Mouse (Mus musculus) 3T3-L1 (cell line): ENCODE measurements at regions not wholly inside any gene's neighbourhood (a gene's known extent, or its start where the extent isn't known, plus 50 kb on each side); places are given as distances from the start of the nearest gene placed in this dataset.
"Not testable (repeated sequence)": the region's sequence is repeated elsewhere in the genome, so short reads cannot be mapped to it uniquely, and the experiment has no call there.

ENCODE experiments used
- DNase-seq: peaks from one replicate; pipeline ENCODE4 v3.0.0-alpha.2; 2015; ENCODE audit warnings: low read depth, low spot score

DNA sequence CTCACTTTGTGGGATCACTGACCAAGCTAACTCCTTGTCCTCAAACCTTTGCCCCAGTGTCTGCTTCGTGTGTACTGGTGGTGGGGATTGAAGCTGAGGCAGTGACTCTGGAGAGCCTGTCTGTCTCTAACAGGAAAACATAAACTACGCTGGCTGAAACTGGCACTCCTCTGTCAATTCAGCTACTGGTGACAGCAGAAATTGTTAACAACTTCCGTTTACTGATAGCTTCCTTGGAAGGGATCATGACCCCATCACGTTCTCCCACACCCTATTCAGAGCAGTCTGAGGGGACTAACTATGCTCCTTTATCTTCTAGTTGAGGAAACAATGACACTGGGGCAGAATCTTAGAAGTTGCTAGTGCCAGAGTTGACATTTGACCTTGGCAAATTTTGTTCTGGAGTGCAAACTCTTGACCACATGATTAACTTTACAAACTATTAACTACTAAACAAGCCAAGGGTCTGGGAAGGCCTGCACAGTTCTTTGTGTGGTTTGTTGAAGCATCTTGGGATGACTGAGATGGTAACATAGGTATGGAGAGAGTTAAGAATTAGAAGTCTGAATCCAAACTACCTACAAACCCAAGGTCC, 96.7 kb upstream of the Max start:
- DNase-seq = no peak

DNA sequence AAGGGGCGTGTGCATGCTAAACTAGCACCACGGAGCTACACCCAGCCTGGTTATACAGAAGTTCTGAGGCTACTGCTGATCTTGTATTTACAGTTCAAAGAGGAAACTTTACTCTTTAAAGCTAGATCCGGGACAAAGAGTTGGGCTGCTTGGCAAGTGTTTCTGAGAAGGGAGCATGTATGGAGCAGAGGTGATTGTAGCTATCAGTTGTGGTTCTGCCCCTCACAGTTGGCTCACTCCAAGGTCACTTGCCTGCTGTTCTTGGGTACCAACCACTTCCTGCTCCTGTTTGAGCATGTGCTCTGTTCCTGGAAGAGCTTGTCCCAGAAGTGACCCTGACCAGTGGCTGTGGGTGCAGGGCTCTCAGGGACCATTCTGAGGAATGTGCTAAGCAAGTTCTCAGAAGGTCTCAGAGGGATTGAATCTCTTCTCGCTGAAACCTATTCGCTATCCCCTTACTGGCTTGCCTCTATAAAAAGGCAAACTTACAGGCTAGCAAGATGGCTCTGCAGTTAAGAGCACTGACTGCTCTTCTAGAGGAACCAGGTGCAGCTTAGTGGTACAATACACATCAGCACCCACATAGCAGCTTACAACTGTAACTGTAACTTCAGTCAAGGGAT, 94.9 kb upstream of the Max start:
- DNase-seq = no peak

- no peak for DNase-seq
These were observed 92.7 kb upstream of the Max start for GRCm38 (mm10) chr12:77054700-77055099.

GRCm38 (mm10) chr12:77054211-77054610, 92.2 kb upstream of the Max start:
- DNase-seq = no peak

GRCm38 (mm10) chr12:77052853-77053252, 90.9 kb upstream of the Max start:
- peak; percentile 78 for DNase-seq

DNA sequence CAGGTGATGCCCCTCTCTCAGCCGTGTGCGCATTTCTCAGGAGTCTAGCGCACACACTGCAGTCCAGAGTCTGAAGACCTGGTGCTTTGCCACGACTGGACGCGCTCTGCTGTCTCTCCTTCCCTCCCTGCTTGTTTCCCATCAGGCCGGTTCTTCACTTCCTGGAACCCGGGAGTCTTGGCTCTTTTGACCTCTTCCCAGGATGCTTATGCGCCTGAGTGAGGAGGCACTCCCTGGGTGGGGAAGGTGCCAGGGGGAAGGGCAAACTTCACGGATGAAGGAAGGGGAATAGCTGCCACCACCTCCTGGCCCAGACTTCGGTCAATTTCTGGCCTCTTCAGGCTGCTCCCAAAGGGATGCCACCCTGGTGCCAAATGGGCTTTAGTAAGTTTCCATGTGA, 86.4 kb upstream of the Max start:
- no peak for DNase-seq

DNA sequence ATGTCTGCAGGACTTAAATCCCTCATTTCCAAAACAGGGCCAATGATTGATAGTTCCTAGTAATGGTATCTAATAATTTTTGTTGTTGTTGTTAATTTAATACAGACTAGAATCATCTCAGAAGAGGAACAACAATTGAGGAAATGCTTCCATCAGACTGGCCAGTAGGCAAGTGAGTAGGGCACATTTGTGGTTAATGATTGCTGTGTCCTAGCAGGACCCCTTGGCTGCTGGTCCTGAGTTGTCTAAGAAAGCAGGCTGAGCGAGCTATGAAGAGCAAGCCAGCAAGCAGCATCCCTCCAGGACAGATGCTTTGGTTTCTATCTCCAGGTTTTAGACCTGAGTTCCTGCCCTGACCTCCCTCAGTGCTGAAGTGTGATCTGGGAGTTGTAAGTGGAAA, 85.3 kb upstream of the Max start:
- no peak for DNase-seq

GRCm38 (mm10) chr12:77045956-77046355, 84.0 kb upstream of the Max start:
- DNase-seq = peak; percentile 58

GRCm38 (mm10) chr12:77045356-77045755, 83.4 kb upstream of the Max start:
- peak; percentile 59 for DNase-seq

GRCm38 (mm10) chr12:77042356-77042755, 80.4 kb upstream of the Max start:
- no peak for DNase-seq

GRCm38 (mm10) chr12:77041141-77041540, 79.1 kb upstream of the Max start:
- DNase-seq = no peak

DNA sequence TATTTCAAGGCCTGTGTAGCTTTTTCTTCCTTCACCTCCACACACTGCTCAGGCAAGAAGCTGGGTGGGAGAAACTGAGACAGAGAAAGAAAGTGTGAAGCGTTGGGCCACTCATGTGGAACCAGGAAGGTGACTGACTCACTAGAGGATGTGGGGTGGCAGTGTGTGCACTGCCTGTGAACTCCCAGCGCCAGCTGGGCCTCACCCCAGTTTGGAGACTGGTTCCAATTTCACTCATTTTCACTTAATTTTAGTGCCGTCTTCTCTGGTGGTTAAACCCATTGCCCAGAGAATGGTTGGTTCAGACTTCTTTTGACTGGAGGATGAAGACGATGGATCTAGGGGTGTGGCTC, 77.9 kb upstream of the Max start:
- DNase-seq = no peak

- no peak for DNase-seq
These were observed 77.4 kb upstream of the Max start for GRCm38 (mm10) chr12:77039295-77039952.

- DNase-seq = no peak
These were observed 73.7 kb upstream of the Max start for GRCm38 (mm10) chr12:77035676-77036075.

- DNase-seq = no peak
These were observed 69.4 kb upstream of the Max start for GRCm38 (mm10) chr12:77031448-77031847.

DNA sequence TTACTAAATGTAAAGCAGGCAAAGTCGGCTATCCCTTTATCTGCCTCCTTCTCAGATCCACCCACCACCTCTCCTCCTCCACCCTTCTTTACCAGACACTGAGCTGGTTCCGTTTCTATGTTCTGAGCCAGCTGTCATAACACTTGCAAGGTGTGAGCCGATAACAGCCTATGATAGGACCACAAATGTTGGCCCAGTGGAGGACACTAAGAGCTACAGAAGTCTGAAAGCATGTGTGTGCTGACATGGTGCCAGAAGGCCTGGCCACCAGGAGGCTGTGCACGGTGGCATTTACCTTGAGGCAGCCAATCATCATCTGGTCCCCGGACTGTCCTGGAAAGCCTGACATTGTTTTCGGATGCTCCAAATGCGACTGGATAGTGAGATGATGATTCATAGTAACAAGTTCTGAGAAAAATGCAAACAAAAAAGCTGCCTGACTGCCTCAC, 63.5 kb upstream of the Max start:
- DNase-seq = no peak

- DNase-seq = no peak
These were observed 60.5 kb upstream of the Max start for GRCm38 (mm10) chr12:77022538-77022937.

- peak; percentile 49 for DNase-seq
These were observed 59.9 kb upstream of the Max start for GRCm38 (mm10) chr12:77021881-77022280.

- DNase-seq = peak; percentile 87
These were observed 57.9 kb upstream of the Max start for GRCm38 (mm10) chr12:77019708-77020511.

DNA sequence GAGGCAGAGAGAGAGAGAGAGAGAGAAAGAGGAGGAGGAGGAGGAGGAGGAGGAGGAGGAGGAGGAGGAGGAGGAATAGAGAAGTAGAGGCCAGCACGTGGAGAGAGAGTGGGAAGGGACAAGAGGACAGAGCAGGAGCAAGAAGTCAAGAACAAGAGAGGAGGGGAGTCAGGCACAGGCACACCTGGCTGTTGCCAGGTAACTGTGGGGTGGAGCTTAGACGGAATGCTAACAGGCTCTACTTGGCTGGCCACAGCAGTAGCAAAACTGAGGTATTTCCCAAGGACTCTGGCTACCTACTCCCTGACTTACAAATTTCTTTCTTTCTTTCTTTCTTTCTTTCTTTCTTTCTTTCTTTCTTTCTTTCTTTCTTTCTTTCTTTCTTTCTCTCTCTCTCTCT, 57.1 kb upstream of the Max start:
- DNase-seq = not testable (repeated sequence)

GRCm38 (mm10) chr12:77018373-77018772, 56.4 kb upstream of the Max start:
- no peak for DNase-seq

DNA sequence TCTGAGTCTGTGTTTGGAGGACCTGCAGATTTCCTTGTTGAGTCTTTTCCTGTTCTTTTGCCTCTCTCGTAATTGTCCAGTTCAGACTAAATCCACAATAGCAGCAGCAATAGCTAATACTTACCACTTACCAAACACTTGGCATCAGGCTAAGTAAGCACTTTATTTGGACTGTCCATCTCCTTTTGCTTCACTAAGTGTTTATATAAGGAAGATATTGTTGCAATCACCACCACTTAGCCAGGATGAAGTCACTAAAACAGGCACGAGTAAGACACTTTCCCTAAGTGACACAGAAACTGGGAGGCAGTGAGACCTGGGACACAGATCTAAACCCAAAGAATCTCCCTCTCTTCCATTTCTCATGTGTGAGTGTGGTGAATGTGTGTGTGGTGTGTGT, 52.9 kb upstream of the Max start:
- no peak for DNase-seq
